Mouse (Mus musculus) ovary, postnatal 14 days (tissue): ENCODE measurements around the gene Prim2.

Experiments
- DNase-seq: peaks from one replicate; pipeline ENCODE4 v3.0.0; 2022; ENCODE audit warnings: low spot score

The Prim2 gene

GRCm38 (mm10) chr1:33669708-33670141 is at the start of gene Prim2:
TSS of gene Prim2 (minus strand) at chr1:33669795.
- DNase-seq = peak; percentile 83

GRCm38 (mm10) chr1:33717636-33718035 is 48.0 kb upstream of the Prim2 start:
- DNase-seq = no peak

GRCm38 (mm10) chr1:33714796-33715195 is 45.2 kb upstream of the Prim2 start:
- DNase-seq = no peak

GRCm38 (mm10) chr1:33712026-33712425 is 42.4 kb upstream of the Prim2 start:
- no peak for DNase-seq

- no peak for DNase-seq
These were observed 40.0 kb upstream of the Prim2 start for GRCm38 (mm10) chr1:33709615-33710014.

- DNase-seq = no peak
These were observed 31.6 kb upstream of the Prim2 start for GRCm38 (mm10) chr1:33701244-33701643.

- no peak for DNase-seq
These were observed 26.4 kb upstream of the Prim2 start for GRCm38 (mm10) chr1:33696016-33696415.

GRCm38 (mm10) chr1:33693893-33694292 is 24.3 kb upstream of the Prim2 start:
- no peak for DNase-seq

GRCm38 (mm10) chr1:33690087-33690448 is 20.5 kb upstream of the Prim2 start:
- no peak for DNase-seq

- no peak for DNase-seq
These were observed 20.0 kb upstream of the Prim2 start for GRCm38 (mm10) chr1:33689446-33690086.

- no peak for DNase-seq
These were observed 19.2 kb upstream of the Prim2 start for GRCm38 (mm10) chr1:33688810-33689209.

- no peak for DNase-seq
These were observed 14.9 kb upstream of the Prim2 start for GRCm38 (mm10) chr1:33684459-33684858.

GRCm38 (mm10) chr1:33680890-33681289 is 11.3 kb upstream of the Prim2 start:
- no peak for DNase-seq

- DNase-seq = no peak
These were observed 10.8 kb upstream of the Prim2 start for GRCm38 (mm10) chr1:33680435-33680834.

- no peak for DNase-seq
These were observed 3.8 kb upstream of the Prim2 start for GRCm38 (mm10) chr1:33673158-33673960.

GRCm38 (mm10) chr1:33672514-33672913 is 2.9 kb upstream of the Prim2 start:
- DNase-seq = no peak

GRCm38 (mm10) chr1:33672083-33672482 is 2.5 kb upstream of the Prim2 start:
- DNase-seq = no peak

- no peak for DNase-seq
These were observed 1.8 kb upstream of the Prim2 start for GRCm38 (mm10) chr1:33671441-33671840.

- peak; percentile 31 for DNase-seq
These were observed 595 bp upstream of the Prim2 start for GRCm38 (mm10) chr1:33670164-33670616.

- no peak for DNase-seq
These were observed 5.9 kb downstream of the Prim2 start for GRCm38 (mm10) chr1:33663605-33664117.

GRCm38 (mm10) chr1:33663163-33663562 is 6.4 kb downstream of the Prim2 start:
- DNase-seq = no peak

GRCm38 (mm10) chr1:33658302-33658701 is 11.3 kb downstream of the Prim2 start:
- DNase-seq = no peak

GRCm38 (mm10) chr1:33657574-33658149 is 11.9 kb downstream of the Prim2 start:
- DNase-seq = no peak
